Mouse (Mus musculus) monocyte, adult 2 months (primary cell): Measurements from ENCODE around the gene Opn1sw.
"Not testable (repeated sequence)": the region's sequence is repeated elsewhere in the genome, so short reads cannot be mapped to it uniquely, and the experiment has no call there.

Experiments used
- DNase-seq, 2 experiments: peaks; one replicate each; pipeline ENCODE4 v3.0.0; 2022; ENCODE audit warnings: low spot score in 2 of 2, low read depth in 1 of 2

Opn1sw gene

GRCm38 (mm10) chr6:29396714-29397540, 8.7 kb upstream of the Opn1sw start:
- DNase-seq: no peak

GRCm38 (mm10) chr6:29395910-29396713, 7.8 kb upstream of the Opn1sw start, which contains the start of gene Ccdc136:
TSS of gene Ccdc136 (plus strand) at chr6:29396309.
- no peak for DNase-seq

GRCm38 (mm10) chr6:29394286-29394685, 6.0 kb upstream of the Opn1sw start:
- DNase-seq: no peak

DNA sequence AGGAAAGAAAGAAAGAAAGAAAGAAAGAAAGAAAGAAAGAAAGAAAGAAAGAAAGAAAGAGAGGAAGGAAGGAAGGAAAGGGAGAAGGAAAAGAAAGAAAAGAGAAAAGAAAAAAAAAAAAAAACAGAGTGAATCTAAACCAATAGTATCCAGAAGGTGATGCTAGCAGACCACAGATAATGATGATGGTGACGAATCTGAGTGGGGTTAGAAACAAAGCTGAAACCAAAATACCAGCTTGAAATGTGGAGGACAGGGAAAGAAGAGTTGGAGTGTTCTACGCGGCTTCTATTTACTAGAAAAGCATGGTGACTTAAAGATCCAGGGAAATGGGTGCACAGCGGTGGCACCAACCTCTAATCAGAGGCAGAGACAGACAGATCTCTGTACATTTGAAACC, 3.5 kb upstream of the Opn1sw start:
- no peak for DNase-seq

GRCm38 (mm10) chr6:29391241-29391640, 3.0 kb upstream of the Opn1sw start:
- DNase-seq: not testable (repeated sequence)

DNA sequence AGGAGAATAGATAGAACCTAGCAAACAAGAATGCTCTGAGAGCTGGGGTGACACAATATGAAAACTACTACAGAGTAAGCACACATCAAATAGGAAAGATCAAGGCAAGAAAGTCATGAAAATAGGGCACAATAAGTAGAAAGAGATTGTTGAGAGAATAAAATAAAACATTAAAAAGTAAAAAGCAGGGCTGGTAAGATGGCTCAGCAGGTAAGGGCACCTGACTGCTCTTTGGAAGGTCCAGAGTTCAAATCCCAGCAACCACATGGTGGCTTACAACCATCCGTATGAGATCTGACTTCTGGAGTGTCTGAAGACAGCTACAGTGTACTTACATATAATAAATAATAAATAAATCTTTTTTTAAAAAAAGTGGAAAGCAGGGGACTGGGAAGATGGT, 2.2 kb upstream of the Opn1sw start:
- DNase-seq: not testable (repeated sequence)

DNA sequence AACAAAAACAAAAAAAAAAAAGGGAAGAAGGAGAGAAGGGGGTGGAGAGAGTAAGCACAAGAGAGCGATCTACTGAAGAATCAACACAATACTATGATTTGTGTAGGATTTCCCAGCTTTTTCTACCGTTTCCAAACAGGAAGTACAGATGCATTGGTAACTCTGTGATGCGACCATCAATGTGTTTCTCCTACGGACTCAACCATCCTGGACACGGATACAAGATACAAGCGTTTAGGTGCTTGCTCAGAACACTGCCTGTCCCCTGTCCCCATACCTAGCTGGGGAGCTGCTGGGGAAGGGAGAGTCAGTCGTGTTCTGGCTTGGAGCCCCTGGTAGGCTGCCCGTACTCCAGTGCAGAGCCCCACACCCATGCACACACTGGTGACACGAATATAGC, 1.2 kb upstream of the Opn1sw start:
- DNase-seq: no peak

- no peak for DNase-seq
Observed at GRCm38 (mm10) chr6:29388606-29389080, 375 bp upstream of the Opn1sw start.

DNA sequence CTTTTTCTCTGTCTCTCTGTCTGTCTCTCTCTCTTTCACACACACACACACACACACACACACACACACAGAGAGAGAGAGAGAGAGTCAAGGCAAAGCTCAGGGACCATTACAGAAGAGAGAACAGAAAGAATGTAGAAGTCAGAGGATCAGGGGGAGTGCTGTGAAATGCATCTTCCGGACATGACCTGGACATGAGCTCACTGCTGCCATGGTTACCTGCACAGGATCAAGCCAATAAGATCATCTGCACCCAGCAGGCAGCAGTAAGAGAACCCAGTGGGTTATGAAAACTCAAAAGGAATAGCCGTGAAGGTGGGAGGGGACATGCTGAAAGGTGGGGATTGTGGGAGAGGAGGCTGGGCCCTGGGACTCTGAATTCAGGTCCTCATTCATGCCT, 5.8 kb downstream of the Opn1sw start:
- DNase-seq: no peak

DNA sequence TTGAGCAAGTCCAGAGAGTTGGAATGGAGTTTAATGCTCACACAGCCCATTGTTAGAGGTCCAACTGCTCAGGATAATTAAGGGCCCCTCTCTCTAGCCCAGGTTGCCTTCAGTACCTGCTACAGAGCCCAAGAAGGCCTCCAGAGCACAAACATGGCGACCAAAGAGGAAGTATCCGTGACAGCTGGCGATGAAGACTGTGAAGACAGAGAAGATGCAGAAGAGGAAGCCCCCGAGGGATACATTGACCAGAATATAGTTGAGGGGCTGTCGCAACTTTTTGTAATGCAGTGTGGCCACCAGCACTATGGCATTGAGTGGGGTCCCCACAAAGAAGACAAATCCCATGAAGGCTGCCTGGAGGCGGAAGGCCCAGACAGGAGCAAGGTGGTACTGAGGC, 8.3 kb downstream of the Opn1sw start:
- no peak for DNase-seq

- no peak for DNase-seq
Observed at GRCm38 (mm10) chr6:29378678-29379077, 9.6 kb downstream of the Opn1sw start.

DNA sequence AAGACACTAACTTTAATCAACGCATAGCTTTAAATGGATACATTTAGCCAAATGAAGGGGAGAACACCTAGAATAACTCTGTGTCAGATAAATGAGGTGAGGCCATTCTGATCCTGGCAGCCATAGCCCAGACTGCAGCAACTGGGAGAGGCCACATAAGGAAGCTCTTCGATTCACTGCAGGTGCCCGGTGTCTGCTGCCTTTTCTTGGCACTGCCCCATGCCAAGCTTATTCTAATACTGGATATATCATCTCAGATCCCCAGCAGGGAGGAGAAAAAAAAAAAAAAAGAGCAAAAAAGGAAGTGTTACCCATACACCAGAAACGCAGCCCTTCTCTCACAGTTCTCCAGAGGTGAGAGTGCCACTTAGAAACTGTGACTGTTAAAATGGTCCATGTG, 10.9 kb downstream of the Opn1sw start:
- DNase-seq: no peak

GRCm38 (mm10) chr6:29365277-29365676, 23.0 kb downstream of the Opn1sw start:
- no peak for DNase-seq

DNA sequence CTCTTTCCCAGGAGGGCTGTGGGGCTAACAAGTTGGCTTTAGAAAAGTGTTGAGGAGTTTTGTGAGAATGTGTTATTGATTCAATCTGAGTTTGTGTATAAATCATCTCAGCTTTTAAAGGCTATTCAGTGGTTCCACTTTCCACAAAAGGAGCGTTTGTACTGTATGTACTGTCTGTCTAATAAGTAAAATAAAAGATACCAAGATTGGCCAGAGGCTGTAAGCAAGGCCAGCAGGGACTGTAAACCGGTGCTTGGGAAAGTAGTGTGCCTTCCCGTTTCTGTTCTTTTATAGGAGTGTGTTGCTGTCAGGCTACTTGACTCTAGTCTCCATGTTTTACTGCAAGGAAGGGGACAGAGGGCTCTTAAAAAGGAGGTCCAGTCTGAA, 25.1 kb downstream of the Opn1sw start:
- no peak for DNase-seq

GRCm38 (mm10) chr6:29362246-29363128, 25.8 kb downstream of the Opn1sw start:
- DNase-seq: no peak

- DNase-seq: no peak
Observed at GRCm38 (mm10) chr6:29360211-29360610, 28.1 kb downstream of the Opn1sw start.

DNA sequence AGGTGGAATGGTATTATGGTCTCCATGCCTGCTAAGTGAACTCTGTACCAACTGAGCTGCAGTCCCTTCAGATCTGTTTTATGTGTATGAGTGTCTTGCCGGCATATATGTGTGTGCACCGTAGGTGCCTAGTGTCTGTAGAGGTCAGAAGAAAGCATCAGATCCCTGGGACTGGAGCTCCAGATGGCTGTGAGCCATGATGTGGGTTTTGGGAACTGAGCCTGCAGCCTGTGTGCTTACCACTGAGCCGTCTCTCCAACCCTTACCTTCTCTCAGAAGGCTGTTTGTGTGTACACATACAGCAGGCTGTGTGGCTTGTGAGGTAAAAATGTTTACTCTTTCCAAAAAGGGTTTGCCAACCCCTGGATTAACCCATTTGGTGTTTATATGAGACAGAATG, 28.9 kb downstream of the Opn1sw start:
- no peak for DNase-seq

DNA sequence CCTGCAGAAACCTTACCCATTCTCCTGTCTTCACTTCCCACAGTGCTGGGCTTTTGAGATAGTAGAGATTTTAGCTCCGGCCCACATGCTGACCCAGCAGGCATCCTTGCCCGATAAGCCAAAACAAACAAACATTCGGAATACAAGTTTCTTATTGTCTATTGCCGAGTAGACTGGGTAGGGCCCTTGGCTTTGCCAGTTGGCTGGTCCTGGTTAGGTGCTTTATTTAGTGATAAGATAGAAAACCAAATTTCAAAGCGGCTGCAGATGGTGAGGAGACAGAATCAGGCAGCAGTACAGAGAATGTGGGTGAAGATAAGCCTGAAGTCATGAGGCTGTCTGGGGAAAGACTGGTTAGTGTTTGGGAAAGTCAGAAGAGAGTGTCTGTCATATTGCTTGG, 35.5 kb downstream of the Opn1sw start:
- DNase-seq: no peak

DNA sequence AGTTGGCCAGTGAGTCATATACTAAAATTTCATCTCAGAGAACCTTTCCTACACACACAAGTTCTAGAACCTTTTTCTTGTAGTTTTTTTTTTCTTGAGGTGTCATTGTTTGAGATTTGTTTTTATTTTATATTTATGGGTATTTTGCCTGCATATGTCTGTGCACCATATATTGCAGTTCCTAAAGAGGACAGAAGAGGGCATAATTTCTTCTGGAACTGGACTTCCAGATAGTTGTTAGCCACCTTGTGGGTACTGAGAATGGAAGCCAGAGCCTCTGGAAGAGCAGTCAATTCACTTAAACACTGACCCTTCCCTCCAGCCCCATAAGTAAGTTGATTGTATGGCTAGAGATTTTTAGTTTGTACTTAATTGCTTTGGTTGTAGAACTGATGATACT, 36.7 kb downstream of the Opn1sw start:
- no peak for DNase-seq

GRCm38 (mm10) chr6:29348371-29348724, 39.9 kb downstream of the Opn1sw start:
- DNase-seq: no peak

DNA sequence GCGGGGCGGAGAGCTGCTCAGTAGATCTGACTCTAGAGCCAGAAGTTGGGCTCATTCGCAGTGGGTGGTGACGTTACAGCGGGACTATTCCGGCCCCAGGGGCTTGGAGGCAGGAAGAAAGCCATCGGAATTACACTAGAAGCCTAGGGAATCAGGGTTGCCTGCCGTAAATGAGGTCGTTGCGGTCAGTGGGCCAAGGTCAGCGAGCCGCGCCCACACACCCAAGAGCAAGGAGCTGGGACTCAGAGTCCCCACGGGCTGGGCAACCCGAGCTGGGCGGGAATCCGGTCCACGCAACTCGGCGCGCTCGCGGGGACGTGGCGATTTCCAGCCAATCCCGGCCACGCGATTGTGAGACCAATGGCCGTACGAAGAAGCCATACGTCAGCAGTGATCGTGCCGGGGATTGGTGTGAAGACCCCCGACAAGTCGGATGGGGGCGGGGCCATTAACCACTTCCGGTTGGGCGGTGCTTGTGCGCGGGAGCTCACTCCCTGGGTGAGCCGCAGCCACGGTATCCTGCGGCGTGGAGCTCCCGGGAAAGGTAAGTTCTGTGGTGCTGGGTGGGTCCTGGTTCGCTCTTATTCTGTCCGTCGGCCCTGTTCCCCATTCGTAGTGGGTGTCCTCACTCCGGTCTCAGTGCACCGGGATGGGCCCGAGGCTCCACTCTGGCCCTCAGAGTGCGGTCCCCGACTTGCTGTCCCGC, 40.5 kb downstream of the Opn1sw start, which contains the start of gene Calu:
Gene Calu, plus strand, starts transcription at position 405 of the 706 bp plus-strand sequence.
- DNase-seq: peak; percentile 95 to 97
